Mouse (Mus musculus) spleen, postnatal 36 days (tissue): ENCODE measurements around the gene Olfr1040.
"Not testable (repeated sequence)": the region's sequence is repeated elsewhere in the genome, so short reads cannot be mapped to it uniquely, and the experiment has no call there.

Experiments
- DNase-seq, 2 experiments: peaks; one replicate each; pipeline ENCODE4 v3.0.0; 2022; ENCODE audit warnings: low spot score in 2 of 2, mixed read lengths in 1 of 2

Gene Olfr1040

DNA sequence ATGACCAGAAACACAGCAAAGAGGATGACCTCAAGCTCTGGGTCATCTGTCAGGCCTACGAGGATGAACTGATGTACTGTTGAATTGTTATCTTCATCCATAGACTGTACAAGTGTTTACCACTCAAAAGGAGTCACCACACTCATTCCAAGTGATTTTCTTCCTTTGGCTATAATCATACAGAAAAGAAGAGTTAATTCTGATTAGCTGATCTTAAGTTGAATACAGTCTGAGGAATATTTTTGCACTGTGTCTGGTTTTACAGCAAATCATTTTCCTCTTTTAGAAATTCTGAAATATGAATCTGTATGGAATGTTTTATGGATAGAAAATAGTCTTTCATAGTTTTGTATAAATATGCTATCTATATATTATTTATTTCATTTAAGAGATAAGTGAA is at the start of gene Olfr1040:
Gene Olfr1040, minus strand, starts transcription at position 101 of the 400 bp plus-strand sequence.
- no peak for DNase-seq

DNA sequence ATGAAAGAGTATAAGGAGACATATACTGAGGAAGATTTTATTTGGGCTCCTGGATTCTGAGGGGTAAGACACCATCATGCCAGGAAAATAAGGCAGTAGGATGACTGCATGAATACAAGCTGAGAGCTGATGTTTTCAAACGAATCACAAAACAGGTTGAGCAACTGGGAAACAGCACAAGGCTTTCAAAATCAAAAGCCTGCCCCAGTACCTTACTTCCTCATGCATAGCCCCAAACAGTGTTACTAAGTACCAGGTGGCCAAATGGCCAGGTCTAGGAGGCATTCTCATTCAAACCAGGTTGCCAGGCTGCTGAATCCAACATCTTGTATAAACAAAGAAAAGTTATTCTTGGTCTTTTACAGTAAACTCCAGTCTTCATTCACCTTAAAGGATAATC is 49.3 kb upstream of the Olfr1040 start:
- no peak for DNase-seq

DNA sequence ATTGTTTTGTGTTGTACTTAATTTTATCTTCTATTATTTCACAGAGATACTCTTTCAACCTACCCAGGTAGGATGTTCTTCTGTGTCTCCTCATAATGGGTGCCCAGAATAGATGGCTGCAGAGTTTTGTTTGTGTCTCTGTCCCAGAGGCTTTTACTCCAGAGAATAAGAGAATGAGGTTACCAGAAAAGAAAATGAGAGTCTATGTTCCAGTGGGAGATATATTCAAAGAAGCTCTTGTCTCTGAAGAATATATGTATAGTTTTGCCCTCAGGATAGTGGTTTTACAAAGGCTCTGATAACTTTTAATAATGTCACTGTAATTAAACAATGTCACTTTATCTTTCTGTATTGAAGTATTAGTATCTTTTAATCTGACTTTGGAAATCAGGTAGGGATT is 39.1 kb upstream of the Olfr1040 start, which contains the start of gene Olfr52:
Gene Olfr52, minus strand, starts transcription at position 101 of the 400 bp plus-strand sequence.
- no peak for DNase-seq

DNA sequence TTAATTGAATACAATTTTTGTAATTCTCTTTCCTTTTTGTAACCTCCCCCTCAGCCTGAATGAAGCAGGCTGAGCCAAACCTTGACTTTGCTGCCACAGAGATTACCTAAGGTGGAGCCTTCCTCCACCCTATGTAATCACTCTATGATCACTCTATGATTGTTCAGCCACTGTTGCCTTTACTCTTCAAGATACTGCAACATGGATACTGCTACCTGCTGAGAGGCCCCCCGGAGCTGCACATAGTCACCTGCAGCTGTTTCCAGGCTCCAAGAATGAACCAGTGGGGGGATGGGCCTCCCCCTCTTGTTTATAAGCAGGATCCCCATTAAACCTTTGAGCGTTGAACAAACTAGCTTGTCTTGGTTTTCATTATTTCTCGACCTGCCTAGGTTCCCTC is 33.4 kb upstream of the Olfr1040 start:
- no peak for DNase-seq

GRCm38 (mm10) chr2:86177720-86178119 is 31.2 kb upstream of the Olfr1040 start, which contains the start of gene Olfr1044:
Olfr1044 (minus strand) TSS chr2:86177820.
- no peak for DNase-seq

GRCm38 (mm10) chr2:86175422-86175821 is 28.9 kb upstream of the Olfr1040 start:
- DNase-seq: not testable (repeated sequence)

DNA sequence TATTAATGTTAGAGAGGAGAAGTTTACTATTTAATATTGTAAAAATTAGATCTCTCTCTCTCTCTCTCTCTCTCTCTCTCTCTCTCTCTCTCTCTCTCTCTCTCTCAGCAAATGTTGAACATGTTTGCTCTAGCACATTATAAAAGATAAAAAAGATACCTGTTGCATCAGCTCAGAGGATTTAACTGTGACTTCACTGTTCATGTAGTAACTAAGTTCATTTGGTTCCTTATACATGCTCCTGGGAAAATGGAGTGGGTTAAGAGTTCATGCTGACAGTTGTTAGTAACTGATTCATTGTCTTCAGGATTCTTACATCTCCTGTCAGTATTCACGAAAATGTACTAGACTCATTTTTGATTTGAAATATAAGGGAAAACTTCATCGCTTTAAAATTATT is 20.9 kb upstream of the Olfr1040 start, which contains the start of gene Olfr1043:
Gene Olfr1043, minus strand, starts transcription at position 101 of the 400 bp plus-strand sequence.
- no peak for DNase-seq

- no peak for DNase-seq
Measured at GRCm38 (mm10) chr2:86161738-86162137, 15.2 kb upstream of the Olfr1040 start, which contains the start of gene Olfr1042. Olfr1042 (minus strand) TSS chr2:86161838.

DNA sequence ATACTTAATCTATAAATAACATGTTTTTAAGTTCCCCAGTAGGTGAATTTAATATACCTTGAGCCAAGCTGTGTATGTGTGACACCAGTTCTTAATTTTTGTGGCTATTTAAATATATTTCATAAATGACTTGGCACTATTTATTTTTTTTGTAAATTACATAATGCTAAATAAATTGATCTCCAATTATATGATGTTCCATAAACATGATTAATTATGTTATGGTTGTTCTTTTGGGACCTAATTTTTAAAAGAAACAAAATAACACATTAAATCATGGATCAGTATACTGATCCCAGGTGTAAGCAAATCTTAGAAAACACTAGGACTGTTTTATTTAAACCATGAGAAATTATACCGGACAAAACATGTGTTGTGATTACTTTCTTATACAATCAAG is 10.7 kb downstream of the Olfr1040 start, which contains the start of gene Olfr1039:
Gene Olfr1039, minus strand, starts transcription at position 101 of the 400 bp plus-strand sequence.
- no peak for DNase-seq
